Mouse (Mus musculus): ENCODE measurements around the gene Nyap2. TPM values are rescaled to one million over a fixed set of nuclear protein-coding genes. Genes with fewer than 3 reads are reported as not detected.

Nyap2 gene
- not detected for total RNA-seq (2023)

GRCm38 (mm10) chr1:81076831-81077664, at the start of gene Nyap2:
Gene Nyap2, plus strand, starts transcription at chr1:81076950.

Measured in monocyte, adult 59 days (primary cell).